Comparison of ENCODE assay signal across 24 mouse cellular contexts in the genomic region with DNA sequence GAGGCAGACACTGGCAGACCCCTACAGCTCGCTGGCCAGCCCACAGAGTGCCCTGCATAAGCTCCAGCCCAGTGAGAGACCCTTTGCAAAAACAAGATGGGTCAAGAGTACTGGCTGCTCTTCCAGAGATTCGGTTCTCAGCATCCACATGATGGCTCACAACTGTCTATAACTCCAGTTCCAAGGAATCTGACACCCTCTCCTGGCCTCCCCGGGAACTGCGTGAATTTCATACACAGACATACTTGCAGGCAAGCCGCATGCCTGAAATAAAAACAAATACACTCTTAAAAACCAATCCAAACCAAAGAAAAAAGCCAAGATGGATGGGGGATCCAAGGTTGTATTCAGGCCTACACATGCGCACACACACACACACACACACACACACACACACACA. TPM values are rescaled to one million over a fixed set of nuclear protein-coding genes. Genes with fewer than 3 reads are reported as not detected.
DNase-seq lines count a peak whose midpoint lies in the region; ATAC-seq and TF ChIP-seq lines count a peak whose summit lies in the region.
"Had no signal": no experiment of that assay in that cellular context is flagged by ENCODE, and none has a peak within 500 bp of the region (broad histone marks: within the 10 kb centered on the region; RNA-seq: fewer than 3 reads in every experiment).

No protein-coding gene starts in this region.

- peak; percentile 34 for TF ChIP-seq CTCF in intestine, postnatal 0 days (IDR thresholded peaks at IDR 0.05; ENCODE audit: low read depth)
- peak; percentile 17 for TF ChIP-seq CTCF in ES-Bruce4 (IDR thresholded peaks at IDR 0.05; ENCODE audit: low read depth, low read length)

- H3K4me3 ChIP-seq in intestine, postnatal 0 days (ENCODE audit: low read depth, low read length): no peak overlapping the region
- H3K4me3 ChIP-seq in intestine, embryonic 16.5 days (ENCODE audit: low read length): no peak overlapping the region
- no peak overlapping the region for H3K4me3 ChIP-seq in ES-Bruce4 (ENCODE audit: low read depth, low read length)
- H3K4me3 ChIP-seq: embryonic facial prominence, embryonic 12.5 days; forebrain, embryonic 15.5 days; heart, embryonic 15.5 days had no signal

- H3K4me2 ChIP-seq in intestine, postnatal 0 days (replicated peaks; ENCODE audit: low read depth): no peak overlapping the region
- H3K4me2 ChIP-seq in intestine, embryonic 16.5 days (ENCODE audit: low read depth, low read length): no peak overlapping the region
- H3K4me2 ChIP-seq: embryonic facial prominence, embryonic 12.5 days; forebrain, embryonic 15.5 days; heart, embryonic 11.5 days; heart, embryonic 15.5 days; hindbrain, embryonic 14.5 days had no signal

- TF ChIP-seq EP300 in ES-Bruce4 (IDR thresholded peaks at IDR 0.05; ENCODE audit: insufficient read depth, low read depth, low read length): no peak

- H3K9ac ChIP-seq in intestine, postnatal 0 days (ENCODE audit: low read depth, low read length): no peak overlapping the region
- no peak overlapping the region for H3K9ac ChIP-seq in intestine, embryonic 16.5 days (ENCODE audit: low read depth, low read length)
- no peak overlapping the region for H3K9ac ChIP-seq in ES-Bruce4 (ENCODE audit: low read depth, poor library complexity, severe bottlenecking)
- H3K9ac ChIP-seq: embryonic facial prominence, embryonic 12.5 days; forebrain, embryonic 15.5 days; heart, embryonic 15.5 days; hindbrain, embryonic 14.5 days had no signal

- no peaks in the 10 kb centered on the region for H3K27me3 ChIP-seq in intestine, postnatal 0 days (replicated peaks; ENCODE audit: control insufficient read depth, insufficient read depth, low read length)
- H3K27me3 ChIP-seq in intestine, embryonic 16.5 days (replicated peaks; ENCODE audit: control insufficient read depth, insufficient read depth, low read length): no peaks in the 10 kb centered on the region
- H3K27me3 ChIP-seq in ES-Bruce4 (ENCODE audit: control insufficient read depth, insufficient read depth, low read length, poor library complexity, severe bottlenecking): no peaks in the 10 kb centered on the region
- H3K27me3 ChIP-seq: embryonic facial prominence, embryonic 12.5 days; forebrain, embryonic 15.5 days; heart, embryonic 15.5 days had no signal

- 94% methylated on average over 6 of the region's 6 CpGs for WGBS in intestine, postnatal 0 days
- WGBS in intestine, embryonic 16.5 days: 92% methylated on average over 6 of the region's 6 CpGs

- DNase-seq in 3T3-L1 (ENCODE audit: low read depth, low spot score) (peak; percentile 27), R1 (ENCODE audit: low read depth, low spot score) (peak; percentile 80)
- no peak for DNase-seq in adrenal gland, postnatal 25 days
- DNase-seq in c-Kit-positive CD71-positive TER-119-positive erythroid progenitor cells, embryonic 14.5 days (ENCODE audit: low spot score): no peak
- DNase-seq: adrenal gland, adult 2 months; adrenal gland, postnatal 36 days; cerebellum, adult 11 months; cerebellum, adult 9-10 months; cerebellum, postnatal 25 days; gastrocnemius, postnatal 36 days; heart, adult 18-20 months; heart, postnatal 14 days; kidney, adult 11 months had no signal

- H3K27ac ChIP-seq in intestine, postnatal 0 days (ENCODE audit: low read depth, low read length): no peak overlapping the region
- H3K27ac ChIP-seq in intestine, embryonic 16.5 days (ENCODE audit: low read length): no peak overlapping the region
- H3K27ac ChIP-seq in ES-Bruce4 (ENCODE audit: insufficient read depth, low read length): peak overlapping the region; percentile 71; the same call in 1 of the 2 replicates
- H3K27ac ChIP-seq: embryonic facial prominence, embryonic 12.5 days; forebrain, embryonic 15.5 days; heart, embryonic 15.5 days; hindbrain, embryonic 14.5 days had no signal

- TF ChIP-seq POLR2A in ES-Bruce4 (IDR thresholded peaks at IDR 0.05; ENCODE audit: insufficient read depth, low read length): no peak

- peaks cover 9% of the 10 kb centered on the region for H3K36me3 ChIP-seq in intestine, postnatal 0 days (ENCODE audit: control insufficient read depth, insufficient read depth)
- H3K36me3 ChIP-seq in intestine, embryonic 16.5 days (ENCODE audit: control insufficient read depth, insufficient read depth, low read length): 0 out of 2 replicates have a peak, but pooled peaks cover 4% of the 10 kb centered on the region
- no peaks in the 10 kb centered on the region for H3K36me3 ChIP-seq in ES-Bruce4 (ENCODE audit: control insufficient read depth, insufficient read depth, low read length, poor library complexity, severe bottlenecking)

- no peaks in the 10 kb centered on the region for H3K9me3 ChIP-seq in intestine, postnatal 0 days (ENCODE audit: control insufficient read depth)
- H3K9me3 ChIP-seq in intestine, embryonic 16.5 days (ENCODE audit: control insufficient read depth, low read length): no peaks in the 10 kb centered on the region
- no peaks in the 10 kb centered on the region for H3K9me3 ChIP-seq in ES-Bruce4 (replicated peaks; ENCODE audit: control insufficient read depth, insufficient read depth, low read length, poor library complexity, severe bottlenecking)
- H3K9me3 ChIP-seq: embryonic facial prominence, embryonic 12.5 days; forebrain, embryonic 15.5 days; heart, embryonic 15.5 days had no signal

- ATAC-seq in intestine, postnatal 0 days: no peak
- ATAC-seq in intestine, embryonic 16.5 days: no peak
- ATAC-seq: forebrain, embryonic 15.5 days had no signal

- H3K4me1 ChIP-seq in intestine, postnatal 0 days (replicated peaks; ENCODE audit: control insufficient read depth, insufficient read depth, low read length): peaks cover 6% of the 10 kb centered on the region; the same call in 1 of the 2 replicates
- peaks cover 21% of the 10 kb centered on the region; the same call in 1 of the 2 replicates for H3K4me1 ChIP-seq in intestine, embryonic 16.5 days (ENCODE audit: control insufficient read depth, insufficient read depth, low read length)
- H3K4me1 ChIP-seq in ES-Bruce4 (ENCODE audit: control insufficient read depth, insufficient read depth, low read length): peaks cover 3% of the 10 kb centered on the region

RNA-seq across cellular contexts. Expression of gene Ttll3, which starts 6.4 kb away (rescaled TPM):
- 1.4 and 1.6 TPM in 2 replicates for polyA plus RNA-seq in intestine, postnatal 0 days (2015; fragmentation: Nextera tagmentation; extraction: Ambion mirVana)
- 3.0 and 3.3 TPM in 2 replicates for polyA plus RNA-seq in intestine, embryonic 16.5 days (2015; fragmentation: Nextera tagmentation; extraction: Ambion mirVana)
- polyA plus RNA-seq in ES-Bruce4 (2011; ENCODE audit: insufficient read depth, insufficient read length, low read depth, missing spikeins): 2.9 and 3.8 TPM in 2 replicates
- 3.9 and 4.5 TPM in 2 replicates for total RNA-seq in adrenal gland, postnatal 25 days (2021)

RNA-seq across cellular contexts. Expression of gene Arpc4, which starts 17.6 kb away (rescaled TPM):
- polyA plus RNA-seq in intestine, postnatal 0 days (2015; fragmentation: Nextera tagmentation; extraction: Ambion mirVana): 409 and 418 TPM in 2 replicates
- 449 and 456 TPM in 2 replicates for polyA plus RNA-seq in intestine, embryonic 16.5 days (2015; fragmentation: Nextera tagmentation; extraction: Ambion mirVana)
- polyA plus RNA-seq in ES-Bruce4 (2011; ENCODE audit: insufficient read depth, insufficient read length, low read depth, missing spikeins): 120 and 130 TPM in 2 replicates
- total RNA-seq in adrenal gland, postnatal 25 days (2021): 143 and 191 TPM in 2 replicates

RNA-seq across cellular contexts. Expression of gene Tada3, which starts 17.8 kb away (rescaled TPM):
- polyA plus RNA-seq in intestine, postnatal 0 days (2015; fragmentation: Nextera tagmentation; extraction: Ambion mirVana): 19.7 and 23.5 TPM in 2 replicates
- 44.4 and 45.1 TPM in 2 replicates for polyA plus RNA-seq in intestine, embryonic 16.5 days (2015; fragmentation: Nextera tagmentation; extraction: Ambion mirVana)
- 41.0 and 41.4 TPM in 2 replicates for polyA plus RNA-seq in ES-Bruce4 (2011; ENCODE audit: insufficient read depth, insufficient read length, low read depth, missing spikeins)
- 51.4 and 54.5 TPM in 2 replicates for total RNA-seq in adrenal gland, postnatal 25 days (2021)

RNA-seq across cellular contexts. Expression of gene Rpusd3, which starts 23.6 kb away (rescaled TPM):
- 21.5 and 23.9 TPM in 2 replicates for polyA plus RNA-seq in intestine, postnatal 0 days (2015; fragmentation: Nextera tagmentation; extraction: Ambion mirVana)
- 32.4 and 35.5 TPM in 2 replicates for polyA plus RNA-seq in intestine, embryonic 16.5 days (2015; fragmentation: Nextera tagmentation; extraction: Ambion mirVana)
- 13.8 and 32.6 TPM in 2 replicates for polyA plus RNA-seq in ES-Bruce4 (2011; ENCODE audit: insufficient read depth, insufficient read length, low read depth, missing spikeins)
- 7.6 and 8.1 TPM in 2 replicates for total RNA-seq in adrenal gland, postnatal 25 days (2021)

RNA-seq across cellular contexts. Expression of gene Cidec, which starts 40.1 kb away (rescaled TPM):
- polyA plus RNA-seq in intestine, postnatal 0 days (2015; fragmentation: Nextera tagmentation; extraction: Ambion mirVana): 231 and 259 TPM in 2 replicates
- polyA plus RNA-seq in intestine, embryonic 16.5 days (2015; fragmentation: Nextera tagmentation; extraction: Ambion mirVana): 24.4 and 35.0 TPM in 2 replicates
- not detected in 2 replicates for polyA plus RNA-seq in ES-Bruce4 (2011; ENCODE audit: insufficient read depth, insufficient read length, low read depth, missing spikeins)
- 153 and 182 TPM in 2 replicates for total RNA-seq in adrenal gland, postnatal 25 days (2021)
- total RNA-seq: hematopoietic stem cell, adult 5-6 weeks had no signal
- polyA plus RNA-seq: cortical plate, adult 2 months; embryonic facial prominence, embryonic 12.5 days; forebrain, embryonic 11.5 days; forebrain, embryonic 15.5 days; heart, embryonic 11.5 days; heart, embryonic 15.5 days; hindbrain, embryonic 14.5 days had no signal

Comparison
In these comparisons a context has a peak if more than half of its experiments do, and no peak if none do; other contexts are left out.
1. DNase-seq: peak in 3T3-L1 (single experiment) and R1 (single experiment); none in adrenal gland, postnatal 25 days (single experiment) and c-Kit-positive CD71-positive TER-119-positive erythroid progenitor cells, embryonic 14.5 days (single experiment).